Mouse (Mus musculus) ovary, adult 18-20 months (tissue): ENCODE data around the gene Ramac.

ENCODE experiments used
- DNase-seq: peaks from one replicate; pipeline ENCODE4 v3.0.0; 2022; ENCODE audit warnings: low spot score, mixed read lengths

Gene Ramac

GRCm38 (mm10) chr7:81762180-81763109 is at the start of gene Ramac:
Ramac (plus strand) TSS chr7:81762925.
- peak; percentile 76 for DNase-seq

GRCm38 (mm10) chr7:81718657-81719056 is 44.1 kb upstream of the Ramac start:
- no peak for DNase-seq

GRCm38 (mm10) chr7:81719216-81719661 is 43.5 kb upstream of the Ramac start:
- DNase-seq: no peak

- no peak for DNase-seq
Measured at GRCm38 (mm10) chr7:81721271-81721670, 41.5 kb upstream of the Ramac start.

- no peak for DNase-seq
Measured at GRCm38 (mm10) chr7:81723851-81724250, 38.9 kb upstream of the Ramac start.

GRCm38 (mm10) chr7:81725986-81726727 is 36.6 kb upstream of the Ramac start:
- no peak for DNase-seq

- DNase-seq: no peak
Measured at GRCm38 (mm10) chr7:81726728-81727005, 36.1 kb upstream of the Ramac start.

GRCm38 (mm10) chr7:81727716-81728115 is 35.0 kb upstream of the Ramac start:
- no peak for DNase-seq

GRCm38 (mm10) chr7:81729787-81730186 is 32.9 kb upstream of the Ramac start:
- no peak for DNase-seq

GRCm38 (mm10) chr7:81731181-81731651 is 31.5 kb upstream of the Ramac start:
- no peak for DNase-seq

GRCm38 (mm10) chr7:81732183-81733089 is 30.3 kb upstream of the Ramac start:
- DNase-seq: no peak

- DNase-seq: no peak
Measured at GRCm38 (mm10) chr7:81735300-81736048, 27.3 kb upstream of the Ramac start.

- no peak for DNase-seq
Measured at GRCm38 (mm10) chr7:81738720-81739385, 23.9 kb upstream of the Ramac start.

GRCm38 (mm10) chr7:81740010-81740409 is 22.7 kb upstream of the Ramac start:
- DNase-seq: no peak

GRCm38 (mm10) chr7:81744145-81744544 is 18.6 kb upstream of the Ramac start:
- no peak for DNase-seq

- DNase-seq: no peak
Measured at GRCm38 (mm10) chr7:81747956-81748355, 14.8 kb upstream of the Ramac start.

GRCm38 (mm10) chr7:81763110-81763845 is 553 bp downstream of the Ramac start:
- no peak for DNase-seq

- DNase-seq: no peak
Measured at GRCm38 (mm10) chr7:81772786-81773539, 10.2 kb downstream of the Ramac start.

- no peak for DNase-seq
Measured at GRCm38 (mm10) chr7:81775325-81775724, 12.6 kb downstream of the Ramac start.
